Mouse (Mus musculus) embryonic facial prominence, embryonic 11.5 days (tissue): Measurements from ENCODE around the gene Dmpk. TPM values are rescaled to one million over a fixed set of nuclear protein-coding genes. Genes with fewer than 3 reads are reported as not detected.

Source experiments
- ATAC-seq: fragments of 200-750 bp; cut with Nextera tagmentation; replicated peaks from 2 replicates; pipeline ENCODE4 v1.8.0; 2017; ENCODE audit warnings: low read depth; ENCODE audit not compliant: insufficient number of reproducible peaks, low FRiP score, low TSS enrichment
- DNase-seq: peaks from one replicate; pipeline ENCODE4 v3.0.0-alpha.2; 2015; ENCODE audit warnings: low spot score
- H3K27ac ChIP-seq: fragments of 300-500 bp; sonication (generic); replicated peaks from 2 replicates; pipeline ENCODE4 v1.5.1; 2014; ENCODE audit warnings: mild to moderate bottlenecking, low read depth, low read length, control low read depth
- H3K27me3 ChIP-seq: fragments of 300-500 bp; sonication (generic); 2 replicates; pipeline ENCODE4 v1.6.1; 2014; ENCODE audit warnings: mild to moderate bottlenecking, low read length, moderate library complexity, mixed read lengths; ENCODE audit not compliant: control insufficient read depth, insufficient read depth
- H3K36me3 ChIP-seq: fragments of 300-500 bp; sonication (generic); replicated peaks from 2 replicates; pipeline ENCODE4 v1.6.1; 2014; ENCODE audit warnings: low read depth, mild to moderate bottlenecking, low read length, moderate library complexity, mixed read lengths; ENCODE audit not compliant: control insufficient read depth, insufficient read depth
- H3K4me1 ChIP-seq: fragments of 300-500 bp; sonication (generic); 2 replicates; pipeline ENCODE4 v1.6.1; 2014; ENCODE audit warnings: low read length, mixed read lengths; ENCODE audit not compliant: control insufficient read depth, insufficient read depth
- H3K4me2 ChIP-seq: fragments of 300-500 bp; sonication (generic); 2 replicates; pipeline ENCODE4 v1.6.1; 2014; ENCODE audit warnings: low read depth, mild to moderate bottlenecking, control low read depth, low read length, moderate library complexity
- H3K4me3 ChIP-seq: fragments of 300-500 bp; sonication (generic); 2 replicates; pipeline ENCODE4 v1.5.1; 2014; ENCODE audit warnings: low read depth, low read length, control low read depth
- H3K9ac ChIP-seq: fragments of 300-500 bp; sonication (generic); replicated peaks from 2 replicates; pipeline ENCODE4 v1.6.1; 2014; ENCODE audit warnings: mild to moderate bottlenecking, control low read depth, low read length
- H3K9me3 ChIP-seq: fragments of 300-500 bp; sonication (generic); replicated peaks from 2 replicates; pipeline ENCODE4 v1.6.1; 2016; ENCODE audit warnings: mild to moderate bottlenecking, low read length, inconsistent platforms, mixed read lengths; ENCODE audit not compliant: control insufficient read depth
- WGBS: fragments of 180-500 bp; shearing (Covaris S2); extraction: QIAGEN DNeasy Blood & Tissue Kit; methylation state at CpG from one replicate; pipeline ENCODE4 v1.1.7; 2014; 5-methylcytosine and 5-hydroxymethylcytosine counted together
- polyA plus RNA-seq: library from polyadenylated mRNA; unstranded; fragments of >200 nt; fragmentation: Nextera tagmentation; extraction: Ambion mirVana; gene quantifications from 2 replicates; pipeline ENCODE4 v1.2.1, GENCODE M21; 2014

The Dmpk gene
- polyA plus RNA-seq, 1 experiment from 2014 or later: 6.5 TPM

DNA sequence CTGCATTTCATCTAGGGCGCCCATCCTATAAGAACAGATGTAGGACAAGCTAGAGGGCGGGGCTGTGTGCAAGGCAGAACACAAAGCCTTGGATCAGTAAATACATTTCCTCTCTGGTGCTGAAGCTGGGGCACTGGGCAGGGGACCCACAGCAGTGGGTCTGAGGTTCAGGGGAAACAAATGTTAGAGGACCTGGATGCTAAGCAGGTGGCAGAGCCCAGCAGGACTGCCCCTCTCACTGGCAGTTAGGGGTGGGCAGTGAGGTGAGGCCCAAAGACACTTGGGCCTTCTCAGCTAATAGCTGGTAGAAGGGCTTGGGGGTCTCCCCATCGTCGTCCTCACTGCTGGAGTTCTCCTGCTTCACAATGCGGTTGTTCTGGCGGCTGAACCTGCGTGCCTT, 15.2 kb downstream of the Dmpk start:
- H3K4me2 ChIP-seq: no peak overlapping the region
- no peaks in the 10 kb centered on the region for H3K27me3 ChIP-seq
- no peak for ATAC-seq
- peaks cover 8% of the 10 kb centered on the region for H3K4me1 ChIP-seq
- no peak for DNase-seq
- no peak overlapping the region for H3K27ac ChIP-seq
- H3K9ac ChIP-seq: no peak overlapping the region
- H3K4me3 ChIP-seq: no peak overlapping the region
- no peaks in the 10 kb centered on the region for H3K9me3 ChIP-seq
- no peaks in the 10 kb centered on the region for H3K36me3 ChIP-seq
- WGBS: 66% methylated on average over 7 of the region's 7 CpGs

DNA sequence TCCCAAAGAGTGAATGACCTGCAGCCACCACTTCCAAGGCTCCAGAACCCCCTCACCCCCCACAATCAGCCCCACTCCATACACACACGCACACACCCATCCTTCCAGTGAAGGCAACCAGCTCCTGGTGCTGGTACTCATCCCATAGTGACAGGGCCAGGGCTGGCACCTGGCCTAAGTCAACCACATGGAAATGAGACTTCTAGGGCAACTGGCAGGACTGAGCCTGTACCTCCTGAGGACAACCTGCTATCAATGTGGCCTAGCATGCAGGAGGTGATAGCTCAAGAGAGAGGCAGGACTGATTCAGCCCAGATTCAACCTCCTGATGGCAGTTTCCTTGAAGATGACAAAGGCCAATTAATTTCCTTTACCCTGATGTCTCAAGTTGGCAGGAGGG, 16.6 kb downstream of the Dmpk start:
- no peak for ATAC-seq
- Histone ChIP-seq H3K27ac (no peak overlapping the region), H3K4me3 (no peak overlapping the region)

DNA sequence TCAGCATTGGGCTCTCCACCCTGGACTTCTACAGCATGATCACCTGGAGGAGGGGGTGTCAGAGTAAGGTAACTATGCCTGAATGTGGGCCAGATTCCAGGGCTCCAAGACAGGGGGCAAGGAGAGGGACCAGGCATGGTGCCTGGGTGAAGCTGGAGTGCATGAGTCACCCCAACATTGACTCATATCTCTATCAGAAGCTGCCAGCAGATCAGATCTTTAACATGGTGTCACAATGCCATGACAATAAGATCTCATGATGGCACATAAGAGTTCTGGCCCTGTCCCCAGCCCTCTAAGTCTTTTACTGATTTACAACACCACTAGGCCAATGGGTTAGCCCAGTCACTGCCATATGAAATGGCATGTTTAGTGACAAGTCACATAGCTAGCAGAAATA, 20.1 kb downstream of the Dmpk start:
- no peaks in the 10 kb centered on the region for H3K4me1 ChIP-seq
- no peaks in the 10 kb centered on the region for H3K9me3 ChIP-seq
- no peak overlapping the region for H3K4me3 ChIP-seq
- H3K9ac ChIP-seq: no peak overlapping the region
- ATAC-seq (no peak), DNase-seq (no peak)
- no peaks in the 10 kb centered on the region for H3K27me3 ChIP-seq
- no peak overlapping the region for H3K27ac ChIP-seq
- no peaks in the 10 kb centered on the region for H3K36me3 ChIP-seq
- no peak overlapping the region for H3K4me2 ChIP-seq

More for the DNA sequence above, 16.6 kb downstream of the Dmpk start:
- Histone ChIP-seq H3K4me1 (peaks cover 8% of the 10 kb centered on the region), H3K9ac (no peak overlapping the region), H3K9me3 (no peaks in the 10 kb centered on the region), H3K27me3 (no peaks in the 10 kb centered on the region), H3K36me3 (no peaks in the 10 kb centered on the region), H3K4me2 (no peak overlapping the region)
- WGBS: 77% methylated on average over 1 of the region's 1 CpGs
- no peak for DNase-seq

DNA sequence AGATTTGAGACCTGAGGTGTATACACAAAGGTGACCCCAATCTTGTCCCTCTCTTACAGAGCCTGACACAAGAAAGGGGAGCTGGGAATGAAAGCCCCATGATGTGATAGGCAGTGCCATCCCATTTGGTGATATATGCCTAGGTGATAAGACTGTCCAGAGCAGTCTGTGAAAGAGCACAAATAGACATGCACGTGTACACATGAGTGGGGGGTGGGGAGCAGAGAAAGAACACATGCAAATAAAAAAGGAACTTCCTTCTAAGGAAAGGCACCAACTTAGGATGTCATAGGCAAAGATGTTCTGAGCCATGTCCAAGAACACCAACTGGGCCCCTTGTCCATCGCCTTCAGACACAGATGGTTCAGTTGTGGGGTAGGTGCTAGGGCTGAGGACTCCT, 20.8 kb downstream of the Dmpk start:
- ATAC-seq (no peak), DNase-seq (no peak)
- no peaks in the 10 kb centered on the region for H3K36me3 ChIP-seq
- no peaks in the 10 kb centered on the region for H3K9me3 ChIP-seq
- no peak overlapping the region for H3K4me3 ChIP-seq
- WGBS: 71% methylated on average over 2 of the region's 2 CpGs
- no peak overlapping the region for H3K4me2 ChIP-seq
- no peaks in the 10 kb centered on the region for H3K4me1 ChIP-seq
- H3K27ac ChIP-seq: no peak overlapping the region
- H3K9ac ChIP-seq: no peak overlapping the region
- H3K27me3 ChIP-seq: no peaks in the 10 kb centered on the region

DNA sequence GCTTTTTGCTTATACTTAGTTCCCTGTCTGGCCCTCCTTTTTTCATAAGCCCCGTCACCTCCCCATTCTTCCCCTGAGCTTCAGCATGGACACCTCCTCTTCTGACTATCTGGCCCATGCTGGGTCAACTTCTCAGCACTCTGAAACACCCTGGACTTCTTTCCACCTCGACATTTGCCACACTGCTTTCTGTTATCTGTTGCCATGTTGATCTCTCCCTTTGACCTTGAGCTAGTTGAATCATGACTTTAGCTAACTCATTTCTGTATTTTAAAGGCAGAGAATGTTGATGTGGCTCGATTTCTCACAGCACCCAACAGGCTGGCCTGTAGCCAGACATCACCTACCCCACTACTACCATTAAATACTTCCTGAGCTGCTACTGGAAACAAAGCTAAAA, 23.8 kb downstream of the Dmpk start:
- ATAC-seq: no peak
- WGBS: 61% methylated on average over 3 of the region's 3 CpGs
- H3K9ac ChIP-seq: no peak overlapping the region
- no peaks in the 10 kb centered on the region for H3K27me3 ChIP-seq
- no peaks in the 10 kb centered on the region for H3K36me3 ChIP-seq
- H3K4me3 ChIP-seq: no peak overlapping the region
- no peak for DNase-seq
- H3K4me1 ChIP-seq: no peaks in the 10 kb centered on the region
- no peak overlapping the region for H3K4me2 ChIP-seq
- no peak overlapping the region for H3K27ac ChIP-seq
- no peaks in the 10 kb centered on the region for H3K9me3 ChIP-seq

DNA sequence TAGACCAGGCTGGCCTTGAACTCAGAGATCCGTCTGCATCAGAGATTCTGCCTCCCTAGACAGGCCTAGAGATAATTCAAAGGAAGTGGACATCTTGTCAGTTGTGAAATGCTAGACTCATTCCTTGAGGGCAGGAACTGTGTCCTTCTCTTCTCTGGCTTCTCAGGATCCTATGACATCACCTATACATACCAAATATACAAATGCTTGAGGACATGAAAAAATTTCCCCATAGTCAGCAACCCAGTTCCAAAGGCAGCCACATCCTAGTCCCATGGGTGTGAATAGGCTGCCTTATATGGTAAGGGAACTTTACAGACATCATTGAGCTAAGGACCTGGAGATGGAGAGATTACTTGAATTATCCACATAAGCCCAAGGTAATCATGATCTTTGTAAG, 25.9 kb downstream of the Dmpk start:
- ATAC-seq (no peak), DNase-seq (no peak)
- H3K27me3 ChIP-seq: no peaks in the 10 kb centered on the region
- no peak overlapping the region for H3K9ac ChIP-seq
- no peaks in the 10 kb centered on the region for H3K9me3 ChIP-seq
- H3K27ac ChIP-seq: no peak overlapping the region
- no peak overlapping the region for H3K4me2 ChIP-seq
- WGBS: 95% methylated on average over 1 of the region's 1 CpGs
- H3K36me3 ChIP-seq: no peaks in the 10 kb centered on the region
- no peaks in the 10 kb centered on the region for H3K4me1 ChIP-seq
- no peak overlapping the region for H3K4me3 ChIP-seq

DNA sequence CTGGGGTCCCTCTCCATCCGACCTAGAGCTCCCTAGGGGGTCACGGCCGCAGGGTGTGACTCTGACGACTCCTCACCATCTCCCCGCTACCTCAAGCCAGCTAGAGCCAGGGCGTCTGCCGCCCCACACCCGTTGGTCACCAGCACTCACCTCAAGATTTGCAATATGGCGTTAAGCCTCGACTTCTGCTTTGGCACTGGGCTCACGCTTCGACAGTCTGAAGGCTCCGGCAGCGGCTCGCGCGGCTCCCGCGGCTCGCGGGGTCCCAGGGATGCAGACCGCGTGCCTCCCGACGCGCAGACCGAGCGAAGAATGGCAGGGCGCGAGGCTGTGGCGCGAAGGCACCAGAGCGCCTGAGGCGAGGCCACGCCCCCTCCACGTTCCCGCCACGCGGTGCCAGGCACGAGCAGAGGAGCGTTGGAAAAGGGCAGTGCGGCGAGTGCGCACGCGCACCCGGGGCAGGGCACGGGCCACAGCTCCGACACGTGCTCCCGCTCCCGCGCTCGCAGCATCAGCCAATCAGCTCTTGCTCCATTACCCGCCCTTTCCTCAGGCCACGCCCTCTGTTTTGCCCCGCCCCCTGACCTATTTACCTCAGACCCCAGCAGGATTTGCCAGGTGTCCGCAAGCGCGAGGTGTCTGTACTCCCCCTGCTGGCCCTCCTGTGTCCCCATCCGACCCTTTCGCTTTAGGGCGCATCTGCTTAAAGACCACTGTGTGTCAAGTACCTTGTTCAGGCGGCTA, 34.6 kb downstream of the Dmpk start, which contains the start of gene Gm4969:
Gene Gm4969, minus strand, starts transcription at position 341 of the 744 bp plus-strand sequence.
- peak; percentile 17; the same call in 1 of the 2 replicates for ATAC-seq
- Histone ChIP-seq H3K9me3 (no peaks in the 10 kb centered on the region), H3K4me2 (peak within 1 kb of the TSS; percentile 39), H3K36me3 (no peaks in the 10 kb centered on the region), H3K4me3 (no peak within 1 kb of the TSS), H3K27ac (no peak within 1 kb of the TSS), H3K4me1 (no peaks in the 10 kb centered on the region), H3K9ac (no peak within 1 kb of the TSS), H3K27me3 (no peaks in the 10 kb centered on the region)
- WGBS: 22% methylated on average over 51 of the region's 64 CpGs
- DNase-seq: peak; percentile 67

DNA sequence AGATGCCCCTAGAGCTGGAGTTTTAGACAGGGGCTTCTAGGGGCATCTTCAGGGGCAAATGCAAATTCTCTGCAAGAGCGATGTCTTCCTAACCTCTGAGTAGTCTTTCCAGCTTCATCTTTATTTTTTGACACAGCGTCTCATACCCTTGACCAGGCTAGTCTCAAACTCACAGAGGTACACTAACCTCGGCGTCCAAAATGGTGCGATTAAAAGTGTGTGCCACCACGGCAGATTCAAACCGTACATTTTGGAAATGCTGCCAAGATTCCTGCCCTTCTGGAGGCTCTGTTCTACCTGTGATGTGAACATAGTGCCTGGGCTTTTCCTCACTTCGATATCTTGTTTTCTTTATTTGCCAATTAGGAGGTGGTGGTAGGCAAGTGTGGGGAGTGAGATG, 35.4 kb downstream of the Dmpk start:
- Histone ChIP-seq H3K27me3 (no peaks in the 10 kb centered on the region), H3K4me1 (no peaks in the 10 kb centered on the region), H3K27ac (no peak overlapping the region), H3K9me3 (no peaks in the 10 kb centered on the region), H3K9ac (no peak overlapping the region), H3K36me3 (no peaks in the 10 kb centered on the region), H3K4me3 (no peak overlapping the region), H3K4me2 (no peak overlapping the region)
- WGBS: 92% methylated on average over 8 of the region's 8 CpGs
- ATAC-seq (peak; percentile 12; the same call in 1 of the 2 replicates), DNase-seq (no peak)
